Mouse (Mus musculus) liver, embryonic 15.5 days (tissue): Measurements from ENCODE around the gene Dek. TPM values are rescaled to one million over a fixed set of nuclear protein-coding genes. Genes with fewer than 3 reads are reported as not detected.

Source experiments
- ATAC-seq: fragments of 200-750 bp; cut with Nextera tagmentation; 2 replicates; pipeline ENCODE4 v1.8.0; 2017; ENCODE audit warnings: moderate number of reproducible peaks, mild to moderate bottlenecking, moderate library complexity; ENCODE audit not compliant: insufficient read depth
- H3K27ac ChIP-seq: fragments of 300-500 bp; sonication (generic); replicated peaks from 2 replicates; pipeline ENCODE4 v1.5.1; 2015; ENCODE audit warnings: mild to moderate bottlenecking, inconsistent platforms
- H3K27me3 ChIP-seq: fragments of 300-500 bp; sonication (generic); 2 replicates; pipeline ENCODE4 v1.6.1; 2015; ENCODE audit warnings: mild to moderate bottlenecking, inconsistent platforms
- H3K36me3 ChIP-seq: fragments of 300-500 bp; sonication (generic); replicated peaks from 2 replicates; pipeline ENCODE4 v1.6.1; 2015; ENCODE audit warnings: moderate library complexity, mild to moderate bottlenecking, inconsistent platforms
- H3K4me1 ChIP-seq: fragments of 300-500 bp; sonication (generic); replicated peaks from 2 replicates; pipeline ENCODE4 v1.6.1; 2015; ENCODE audit warnings: inconsistent platforms
- H3K4me2 ChIP-seq: fragments of 300-500 bp; sonication (generic); 2 replicates; pipeline ENCODE4 v1.6.1; 2015; ENCODE audit warnings: moderate library complexity, mild to moderate bottlenecking, inconsistent platforms
- H3K4me3 ChIP-seq: fragments of 300-500 bp; sonication (generic); replicated peaks from 2 replicates; pipeline ENCODE4 v1.5.1; 2015; ENCODE audit warnings: mild to moderate bottlenecking, inconsistent platforms
- H3K9ac ChIP-seq: fragments of 300-500 bp; sonication (generic); 2 replicates; pipeline ENCODE4 v1.6.1; 2015; ENCODE audit warnings: moderate library complexity, mild to moderate bottlenecking, inconsistent platforms
- H3K9me3 ChIP-seq: fragments of 300-500 bp; sonication (generic); replicated peaks from 2 replicates; pipeline ENCODE4 v1.6.1; 2016; ENCODE audit warnings: inconsistent platforms
- WGBS: fragments of 180-500 bp; shearing (Covaris S2); methylation state at CpG from one replicate; pipeline ENCODE4 v1.1.7; 2015; ENCODE audit warnings: mixed read lengths; ENCODE audit not compliant: insufficient replicate concordance; 5-methylcytosine and 5-hydroxymethylcytosine counted together
- polyA plus RNA-seq: library from polyadenylated mRNA; unstranded; fragments of >200 nt; fragmentation: Nextera tagmentation; extraction: Ambion mirVana; gene quantifications from 2 replicates; pipeline ENCODE4 v1.2.1, GENCODE M21; 2015

Dek gene
- polyA plus RNA-seq, 1 experiment from 2014 or later = 361 TPM

DNA sequence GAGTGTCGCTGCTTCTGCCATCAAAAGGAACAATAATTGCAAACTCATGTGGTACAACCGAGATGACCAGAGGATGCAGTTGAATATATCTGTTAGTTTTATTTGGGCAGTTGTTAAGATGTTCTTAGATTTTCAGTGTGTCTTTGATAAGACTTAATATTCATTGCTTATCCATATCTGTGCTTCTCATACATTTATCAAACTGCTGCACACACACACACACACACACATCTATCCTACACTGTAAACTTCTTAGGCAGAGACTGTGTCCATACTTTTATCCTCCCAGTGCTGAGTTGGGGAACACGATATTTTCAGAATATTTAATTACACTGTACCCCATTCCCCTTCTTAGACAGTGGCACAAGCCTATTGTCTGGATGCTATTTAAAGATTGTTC is 5.2 kb upstream of the Dek start:
- peak; percentile 59 for ATAC-seq
- H3K27ac ChIP-seq = peak overlapping the region; percentile 100
- H3K9me3 ChIP-seq = no peaks in the 10 kb centered on the region
- 35% methylated on average over 3 of the region's 3 CpGs for WGBS
- H3K36me3 ChIP-seq = no peaks in the 10 kb centered on the region
- peak overlapping the region; percentile 78 for H3K4me2 ChIP-seq
- H3K4me3 ChIP-seq = peak overlapping the region; percentile 25
- H3K9ac ChIP-seq = peak overlapping the region; percentile 41
- H3K4me1 ChIP-seq = peaks cover 84% of the 10 kb centered on the region
- H3K27me3 ChIP-seq = no peaks in the 10 kb centered on the region

- Histone ChIP-seq H3K4me3 (peak overlapping the region; percentile 36), H3K27ac (peak overlapping the region; percentile 100), H3K4me1 (peaks cover 74% of the 10 kb centered on the region), H3K9ac (peak overlapping the region; percentile 63), H3K4me2 (peak overlapping the region; percentile 78), H3K27me3 (no peaks in the 10 kb centered on the region), H3K9me3 (no peaks in the 10 kb centered on the region), H3K36me3 (peaks cover 2% of the 10 kb centered on the region; the same call in 1 of the 2 replicates)
- peak; percentile 71 for ATAC-seq
- WGBS = 26% methylated on average over 2 of the region's 2 CpGs
Measured at GRCm38 (mm10) chr13:47109239-47109638, 3.2 kb upstream of the Dek start.

- Histone ChIP-seq H3K36me3 (peaks cover 19% of the 10 kb centered on the region), H3K4me3 (peak overlapping the region; percentile 99), H3K27me3 (no peaks in the 10 kb centered on the region), H3K27ac (peak overlapping the region; percentile 100), H3K4me1 (peaks cover 62% of the 10 kb centered on the region), H3K9ac (peak overlapping the region; percentile 100), H3K4me2 (peak overlapping the region; percentile 78), H3K9me3 (no peaks in the 10 kb centered on the region)
- no peak for ATAC-seq
- 0% methylated on average over 20 of the region's 20 CpGs for WGBS
Measured at GRCm38 (mm10) chr13:47106580-47106888, 533 bp upstream of the Dek start.

GRCm38 (mm10) chr13:47104856-47105541 is 1.0 kb downstream of the Dek start:
- H3K4me2 ChIP-seq = peak overlapping the region; percentile 78
- no peak for ATAC-seq
- no peaks in the 10 kb centered on the region for H3K9me3 ChIP-seq
- peaks cover 53% of the 10 kb centered on the region for H3K4me1 ChIP-seq
- H3K36me3 ChIP-seq = peaks cover 33% of the 10 kb centered on the region
- peak overlapping the region; percentile 100 for H3K27ac ChIP-seq
- H3K9ac ChIP-seq = peak overlapping the region; percentile 100
- under 1% methylated on average over 25 of the region's 25 CpGs for WGBS
- H3K4me3 ChIP-seq = peak overlapping the region; percentile 99
- no peaks in the 10 kb centered on the region for H3K27me3 ChIP-seq

DNA sequence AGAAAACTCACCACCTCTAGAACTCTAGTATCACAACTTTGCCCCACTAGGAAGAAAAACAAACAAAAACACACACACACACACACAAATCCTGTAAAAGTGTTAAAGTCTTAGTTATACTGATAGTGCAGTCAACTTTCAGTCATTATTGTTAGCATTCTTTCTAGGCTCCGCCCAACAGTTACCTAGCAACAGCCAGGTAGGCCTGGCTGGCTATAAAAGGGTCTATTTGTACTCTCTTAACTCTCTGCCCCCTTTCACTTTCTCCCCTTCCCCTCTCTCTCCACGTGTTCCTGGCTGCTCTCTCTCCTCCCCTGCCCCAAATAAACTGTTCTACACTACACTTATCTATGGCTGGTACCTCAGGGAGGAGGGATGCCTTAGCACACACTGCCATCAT is 1.9 kb downstream of the Dek start:
- H3K4me3 ChIP-seq = peak overlapping the region; percentile 99
- 21% methylated on average over 2 of the region's 2 CpGs for WGBS
- no peak for ATAC-seq
- no peaks in the 10 kb centered on the region for H3K27me3 ChIP-seq
- H3K9me3 ChIP-seq = no peaks in the 10 kb centered on the region
- H3K27ac ChIP-seq = peak overlapping the region; percentile 57; the same call in 1 of the 2 replicates
- peaks cover 40% of the 10 kb centered on the region for H3K36me3 ChIP-seq
- H3K4me1 ChIP-seq = peaks cover 44% of the 10 kb centered on the region
- peak overlapping the region; percentile 78 for H3K4me2 ChIP-seq
- peak overlapping the region; percentile 100 for H3K9ac ChIP-seq

GRCm38 (mm10) chr13:47100587-47100986 is 5.4 kb downstream of the Dek start:
- Histone ChIP-seq H3K27me3 (no peaks in the 10 kb centered on the region), H3K4me3 (no peak overlapping the region), H3K27ac (no peak overlapping the region), H3K4me2 (no peak overlapping the region), H3K36me3 (peaks cover 74% of the 10 kb centered on the region), H3K9me3 (no peaks in the 10 kb centered on the region), H3K9ac (no peak overlapping the region), H3K4me1 (peaks cover 25% of the 10 kb centered on the region)
- WGBS = 82% methylated on average over 2 of the region's 2 CpGs
- no peak for ATAC-seq

DNA sequence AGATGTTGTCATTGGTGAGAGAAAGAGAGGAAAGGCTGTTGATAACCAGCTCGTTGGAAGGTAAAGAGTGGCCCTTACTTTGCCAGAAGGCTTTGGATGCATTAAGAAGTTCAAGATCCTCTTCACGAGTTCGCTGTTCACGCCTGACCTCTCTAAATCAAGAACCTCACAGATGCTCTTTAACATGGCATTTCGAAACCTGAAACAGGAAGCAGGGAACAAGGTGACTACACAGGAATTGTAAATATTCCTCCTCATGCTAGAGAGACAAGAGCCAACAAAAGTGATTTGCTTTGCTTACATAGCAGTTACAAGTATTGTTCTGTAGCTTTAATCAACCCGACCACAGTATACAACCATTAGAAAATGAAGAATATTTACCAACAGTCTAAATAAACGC is 6.7 kb downstream of the Dek start:
- no peak overlapping the region for H3K9ac ChIP-seq
- no peaks in the 10 kb centered on the region for H3K27me3 ChIP-seq
- H3K4me3 ChIP-seq = no peak overlapping the region
- peaks cover 23% of the 10 kb centered on the region for H3K4me1 ChIP-seq
- H3K4me2 ChIP-seq = no peak overlapping the region
- peaks cover 86% of the 10 kb centered on the region for H3K36me3 ChIP-seq
- H3K27ac ChIP-seq = no peak overlapping the region
- H3K9me3 ChIP-seq = no peaks in the 10 kb centered on the region
- 76% methylated on average over 7 of the region's 7 CpGs for WGBS
- ATAC-seq = no peak

DNA sequence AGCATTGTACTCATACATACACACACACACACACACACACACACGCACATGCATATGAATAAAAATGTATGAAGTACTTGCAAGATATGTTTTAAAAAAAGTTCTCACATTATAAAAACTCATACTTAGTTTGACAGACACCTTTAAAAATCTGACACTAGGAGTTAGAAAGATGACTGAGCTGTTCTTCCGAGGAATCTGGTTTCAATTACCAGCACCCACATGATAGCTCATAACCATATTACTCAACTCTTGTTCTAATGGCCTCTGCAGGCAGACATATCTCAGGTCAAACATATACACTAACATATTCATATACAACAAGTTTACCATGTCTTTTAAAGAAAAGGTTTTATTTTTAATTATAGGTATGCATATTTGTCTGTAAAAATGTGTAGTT is 9.4 kb downstream of the Dek start:
- peaks cover 90% of the 10 kb centered on the region for H3K36me3 ChIP-seq
- H3K9ac ChIP-seq = no peak overlapping the region
- no peak overlapping the region for H3K4me2 ChIP-seq
- no peak for ATAC-seq
- H3K27me3 ChIP-seq = no peaks in the 10 kb centered on the region
- no peaks in the 10 kb centered on the region for H3K9me3 ChIP-seq
- 85% methylated on average over 2 of the region's 2 CpGs for WGBS
- no peak overlapping the region for H3K4me3 ChIP-seq
- peaks cover 8% of the 10 kb centered on the region for H3K4me1 ChIP-seq
- no peak overlapping the region for H3K27ac ChIP-seq

- H3K9me3 ChIP-seq = no peaks in the 10 kb centered on the region
- H3K36me3 ChIP-seq = peaks cover 93% of the 10 kb centered on the region
- no peak overlapping the region for H3K4me3 ChIP-seq
Measured at GRCm38 (mm10) chr13:47093791-47094190, 12.2 kb downstream of the Dek start.

DNA sequence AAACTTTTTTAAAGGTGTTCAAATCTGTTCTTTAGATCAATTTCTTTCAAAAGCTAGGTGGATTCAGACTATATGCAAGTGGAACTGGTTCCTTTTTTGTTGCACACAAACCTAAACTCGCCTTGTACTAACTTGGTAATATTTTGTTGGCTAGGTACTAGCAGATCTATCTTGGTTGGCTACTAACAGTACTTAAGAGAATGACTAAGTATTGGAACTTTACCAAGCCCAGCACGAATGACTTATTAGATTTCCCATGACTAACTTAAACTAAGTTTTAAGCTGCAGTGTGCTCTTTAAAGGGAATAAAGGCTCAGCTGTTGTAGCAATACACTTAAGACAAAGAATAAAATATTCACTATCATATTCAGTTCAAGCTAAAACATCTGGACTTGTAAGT is 16.7 kb downstream of the Dek start:
- WGBS = 83% methylated on average over 2 of the region's 2 CpGs
- Histone ChIP-seq H3K36me3 (peaks cover 86% of the 10 kb centered on the region), H3K9me3 (no peaks in the 10 kb centered on the region), H3K4me2 (no peak overlapping the region), H3K4me3 (no peak overlapping the region), H3K9ac (no peak overlapping the region), H3K27me3 (no peaks in the 10 kb centered on the region), H3K4me1 (no peaks in the 10 kb centered on the region; the same call in 1 of the 2 replicates), H3K27ac (no peak overlapping the region)
- ATAC-seq = no peak

More at GRCm38 (mm10) chr13:47093791-47094190, 12.2 kb downstream of the Dek start:
- no peak overlapping the region for H3K4me2 ChIP-seq
- ATAC-seq = no peak
- H3K9ac ChIP-seq = no peak overlapping the region
- H3K27ac ChIP-seq = no peak overlapping the region
- no peaks in the 10 kb centered on the region for H3K27me3 ChIP-seq
- peaks cover 3% of the 10 kb centered on the region; the same call in 1 of the 2 replicates for H3K4me1 ChIP-seq
- WGBS = 84% methylated on average over 2 of the region's 2 CpGs

DNA sequence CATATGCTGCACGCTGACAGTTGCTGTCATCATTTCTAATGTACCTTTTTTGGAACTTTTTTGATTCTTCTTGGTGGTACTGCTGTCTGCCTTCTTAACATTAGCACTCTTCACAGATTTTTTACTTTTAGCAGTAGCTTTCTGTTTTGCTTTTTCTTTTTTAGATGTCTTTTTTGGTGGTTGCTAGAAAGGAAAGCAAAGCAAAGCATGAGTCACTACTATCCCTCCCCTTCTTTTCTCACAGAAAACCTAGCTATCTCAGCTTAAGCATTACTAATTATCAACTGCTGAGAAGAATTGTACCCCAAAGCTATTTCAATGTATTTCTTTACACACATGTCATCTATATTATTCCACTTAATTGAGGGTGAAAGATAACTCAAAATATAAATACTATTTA is 17.6 kb downstream of the Dek start:
- ATAC-seq = no peak
- H3K36me3 ChIP-seq = peaks cover 80% of the 10 kb centered on the region
- 92% methylated on average over 1 of the region's 1 CpGs for WGBS
- no peaks in the 10 kb centered on the region for H3K4me1 ChIP-seq
- no peaks in the 10 kb centered on the region for H3K27me3 ChIP-seq
- no peak overlapping the region for H3K4me2 ChIP-seq
- H3K9me3 ChIP-seq = no peaks in the 10 kb centered on the region
- no peak overlapping the region for H3K9ac ChIP-seq
- H3K27ac ChIP-seq = no peak overlapping the region
- no peak overlapping the region for H3K4me3 ChIP-seq
